Mouse (Mus musculus) gastrocnemius, adult 8-10 months (tissue): ENCODE data around the gene Ddr1. TPM values are rescaled to one million over a fixed set of nuclear protein-coding genes. Genes with fewer than 3 reads are reported as not detected.

Experiments
- DNase-seq, 2 experiments: peaks; one replicate each; pipeline ENCODE4 v3.0.0; 2022; ENCODE audit warnings: low spot score in 2 of 2
- total RNA-seq, 4 experiments: library from RNA; stranded (reverse); gene quantifications; 2 replicates each; pipeline ENCODE4 v1.2.4; 2022

The Ddr1 gene
- total RNA-seq, 4 experiments from 2014 or later, result 13.7 to 20.0 (median 15.9) TPM

DNA sequence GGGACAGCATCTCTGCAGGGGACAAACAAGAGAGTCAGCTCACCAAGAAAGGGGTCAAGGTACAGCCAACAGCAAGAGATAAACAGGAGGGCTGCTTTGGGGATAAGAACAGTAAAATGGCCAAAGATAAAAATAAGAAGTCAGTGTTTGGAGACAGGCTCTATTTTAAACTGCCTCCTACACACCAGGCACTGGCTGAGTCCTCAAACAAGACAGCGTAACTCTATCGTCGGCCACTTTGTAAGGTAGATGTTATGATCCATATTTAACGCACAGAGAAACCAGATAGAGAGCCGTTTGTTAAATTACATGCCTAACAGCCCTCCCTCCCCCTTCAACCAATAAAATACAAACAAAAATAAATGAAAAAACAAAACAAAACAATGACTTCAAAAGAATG lies 10.5 kb downstream of the Ddr1 start:
- no peak for DNase-seq

DNA sequence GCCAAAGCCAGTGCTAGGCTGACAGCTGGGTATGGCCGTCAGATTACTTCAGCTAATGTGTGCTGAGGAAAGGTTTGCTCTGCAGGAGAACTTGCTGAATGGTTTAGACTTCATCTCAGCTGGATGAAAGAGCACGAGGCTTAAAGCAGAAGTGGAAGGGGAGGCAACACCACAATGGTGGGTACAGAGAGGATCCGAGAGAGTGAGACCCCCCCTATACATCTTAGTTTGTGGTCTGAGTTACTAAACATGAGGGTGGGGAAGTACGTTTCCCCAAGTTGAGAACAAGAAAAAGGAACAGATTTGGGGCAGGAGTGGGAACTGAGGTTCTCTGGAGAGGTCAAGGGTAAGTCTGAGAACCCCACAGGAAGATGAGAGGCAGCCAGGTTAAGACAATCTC lies 12.1 kb downstream of the Ddr1 start:
- DNase-seq, result no peak

DNA sequence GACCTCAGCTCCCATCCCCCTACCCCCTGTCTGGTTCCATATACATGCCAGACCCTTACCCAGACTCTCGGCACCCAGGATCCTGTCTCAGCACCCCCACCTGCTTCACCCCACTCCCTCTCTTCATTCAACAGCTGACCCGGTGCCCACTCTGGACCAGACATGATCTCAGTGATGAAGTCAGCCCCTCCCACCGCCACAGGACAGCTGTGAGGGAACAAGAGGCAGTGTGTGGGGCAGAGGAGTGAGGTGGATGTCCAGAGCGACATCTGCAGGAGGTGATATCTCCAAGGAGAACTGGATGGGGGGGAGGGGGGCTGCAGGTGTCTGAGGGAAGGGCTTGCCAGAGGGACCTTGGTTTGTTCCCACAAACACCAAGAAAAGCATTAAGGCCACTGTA lies 12.6 kb downstream of the Ddr1 start:
- no peak for DNase-seq

DNA sequence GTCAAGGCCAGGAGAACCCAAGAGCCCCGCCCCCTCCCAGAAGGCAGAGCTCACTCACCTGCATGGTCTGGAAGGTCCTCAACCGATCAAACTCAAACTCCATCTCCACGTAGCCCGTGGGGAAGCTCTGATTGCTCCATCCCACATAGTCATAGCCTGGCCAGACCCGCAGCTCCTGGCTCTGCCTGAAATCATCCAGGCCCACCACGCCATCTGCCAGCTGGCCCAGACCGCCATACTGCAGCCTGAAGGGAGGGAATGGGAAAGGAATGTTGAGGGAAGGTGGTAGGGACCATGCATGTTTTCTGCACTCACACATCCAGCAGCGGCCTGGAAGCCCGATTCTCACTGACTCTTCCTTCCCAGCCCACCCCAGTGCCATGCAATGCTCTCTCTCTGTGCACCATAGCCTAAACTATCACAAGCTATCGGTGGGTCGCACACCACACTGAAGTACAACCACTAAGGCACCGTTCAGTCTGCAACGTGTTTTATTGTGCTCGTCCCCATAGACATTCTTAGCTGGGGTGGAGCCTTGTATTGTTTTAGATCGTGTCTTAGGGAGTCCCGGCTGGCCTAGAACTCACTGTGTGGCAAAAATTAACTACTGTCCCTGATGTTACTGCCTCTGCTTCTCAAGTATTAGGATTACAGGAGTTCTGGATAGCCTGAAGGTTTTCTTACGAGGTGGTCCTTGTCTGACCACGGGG lies 14.3 kb downstream of the Ddr1 start:
- DNase-seq, result no peak

DNA sequence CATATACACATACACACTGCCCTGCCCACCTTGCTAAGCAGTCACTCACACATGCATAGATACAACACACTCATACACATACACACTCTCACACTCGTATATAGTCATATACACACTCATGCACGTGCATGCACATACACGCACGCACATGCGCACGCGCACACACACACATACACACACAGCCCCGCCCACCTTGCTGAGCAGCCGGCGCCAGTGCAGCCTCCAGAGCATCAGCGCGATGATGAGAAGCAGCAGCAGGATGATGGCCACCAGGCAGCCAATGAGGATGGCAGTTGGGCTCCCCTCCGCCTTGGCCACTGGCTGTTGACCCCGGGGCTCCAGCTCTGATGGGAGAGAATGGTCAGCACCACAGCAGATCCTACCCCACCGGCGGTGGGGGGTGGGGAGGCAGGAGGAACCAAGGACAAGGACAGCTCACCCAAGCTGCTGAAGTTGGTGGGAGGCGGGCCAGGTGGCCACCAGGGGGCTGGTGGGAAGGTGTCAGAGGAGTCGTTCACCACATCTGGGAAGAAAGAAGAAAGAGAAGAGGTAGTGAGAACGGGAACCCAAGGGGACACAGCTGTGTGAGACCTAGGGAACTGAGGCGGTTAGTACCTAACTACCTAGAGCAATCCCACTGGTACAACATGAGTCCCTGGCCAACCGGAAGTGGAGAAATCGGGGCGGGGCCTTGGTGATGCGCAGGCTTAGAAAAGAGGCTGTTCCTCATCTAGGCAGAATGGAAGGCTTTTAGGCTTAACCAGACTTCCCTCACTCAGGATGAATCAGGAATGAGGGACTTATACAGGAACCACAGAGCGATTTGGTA lies 15.9 kb downstream of the Ddr1 start:
- no peak for DNase-seq

DNA sequence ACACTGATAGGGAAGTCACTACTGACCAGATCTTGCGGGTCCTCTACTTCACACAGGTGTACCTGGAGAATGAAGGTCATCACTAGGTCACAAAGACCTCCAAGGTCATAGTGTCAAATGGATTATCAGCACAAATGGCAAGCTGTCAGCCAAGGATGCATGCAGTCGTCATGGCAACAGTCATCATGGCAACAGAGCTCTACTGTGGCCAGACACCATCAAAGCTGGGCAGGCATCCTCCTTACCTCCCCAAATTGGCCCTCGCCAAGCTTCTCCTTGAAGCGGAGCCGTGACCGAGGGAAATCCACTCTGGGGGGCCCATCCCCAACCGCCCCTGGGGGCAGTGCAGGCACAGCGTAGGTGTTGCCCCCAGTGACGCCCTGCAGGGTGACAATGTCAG lies 19.4 kb downstream of the Ddr1 start:
- no peak for DNase-seq

DNA sequence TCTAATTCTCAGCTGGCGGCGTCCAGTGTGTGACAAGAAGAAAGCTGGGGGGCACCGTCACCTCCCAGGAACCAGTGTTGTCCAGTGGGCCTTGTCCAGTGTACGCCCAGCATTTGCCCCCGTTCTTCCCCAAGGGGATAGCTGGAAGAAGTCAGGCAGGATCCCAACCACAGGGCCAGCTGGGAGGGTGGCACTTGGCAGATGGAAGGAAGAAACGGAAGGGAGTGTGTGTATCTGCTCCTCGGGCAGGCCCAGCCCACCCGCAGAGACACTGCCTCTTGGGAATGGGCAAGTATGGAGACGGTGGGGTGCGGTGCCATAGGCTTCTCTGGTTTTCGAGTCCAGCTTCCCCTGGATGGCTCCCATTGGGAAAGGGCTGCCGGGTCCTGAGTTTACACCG lies 22.4 kb downstream of the Ddr1 start:
- no peak for DNase-seq

DNA sequence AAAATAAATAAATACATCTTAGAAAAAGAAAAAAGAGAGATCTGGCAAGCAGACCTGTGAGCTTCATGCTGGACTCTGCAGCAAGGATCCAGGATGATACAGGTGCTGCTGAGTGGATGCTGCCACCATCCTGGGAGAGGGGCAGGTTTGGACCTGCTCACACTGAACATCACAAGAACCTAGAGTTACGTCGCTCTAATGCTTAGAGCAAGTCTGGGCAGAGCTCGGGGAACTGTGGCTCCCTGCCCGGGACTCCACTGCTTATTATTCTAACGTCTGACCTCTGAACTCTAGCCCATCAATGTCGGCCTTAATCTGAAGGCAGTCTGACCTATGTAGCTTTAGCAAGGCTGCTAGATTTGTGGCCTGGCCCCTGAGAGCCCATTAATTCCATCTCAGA lies 23.8 kb downstream of the Ddr1 start:
- DNase-seq, result no peak

DNA sequence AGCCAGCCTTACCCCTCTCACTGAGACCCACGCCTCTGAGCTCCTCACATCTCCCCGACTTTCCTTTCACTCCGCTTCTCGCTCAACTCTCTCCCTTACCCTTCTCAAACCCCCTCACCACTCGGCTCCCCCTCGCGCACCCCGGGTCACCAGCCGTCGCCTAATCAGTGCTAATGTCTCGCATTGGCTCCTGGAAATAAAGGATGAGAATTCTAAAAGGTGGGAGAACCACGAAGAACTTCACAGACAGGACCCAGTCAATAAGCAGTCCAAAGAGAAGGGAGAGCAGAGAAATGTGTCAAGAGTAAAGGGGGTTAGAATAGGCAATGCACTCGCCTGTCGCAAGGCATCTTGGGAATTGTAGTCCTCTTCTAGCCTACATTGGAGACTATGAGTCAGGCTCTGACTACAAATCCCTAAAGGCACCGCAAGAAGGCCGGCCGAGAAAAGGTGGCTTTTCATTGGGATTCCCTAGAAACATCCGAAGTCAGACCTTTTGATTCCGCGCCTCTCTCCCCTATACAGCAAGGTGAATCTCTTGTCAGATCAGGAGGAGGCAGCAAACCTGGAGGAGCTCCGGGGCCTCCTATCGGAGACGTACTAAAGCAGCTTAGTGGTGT lies 30.9 kb downstream of the Ddr1 start, which contains the start of gene Gtf2h4:
Gene Gtf2h4, minus strand, starts transcription at position 324 of the 620 bp plus-strand sequence.
- DNase-seq, result peak; percentile 81 to 86

DNA sequence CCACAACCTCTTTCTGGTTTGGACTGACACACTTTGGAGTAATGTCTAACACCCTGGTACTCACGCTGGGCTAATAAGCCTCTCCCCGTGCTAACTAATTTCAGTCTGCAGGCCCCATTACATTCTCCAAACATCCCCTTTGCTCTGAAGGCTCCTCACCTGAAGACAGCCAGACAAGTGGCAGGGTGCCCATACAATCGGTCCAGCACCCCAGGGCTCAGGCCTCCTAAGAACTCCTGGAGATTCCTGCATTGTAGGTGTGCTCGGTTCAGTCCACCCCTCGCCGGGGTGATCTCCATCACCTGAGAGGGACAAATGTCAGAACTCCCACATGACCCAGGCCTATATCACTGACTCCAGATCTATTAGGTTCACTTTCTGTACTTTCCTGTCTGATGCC lies 31.9 kb downstream of the Ddr1 start:
- DNase-seq, result no peak

DNA sequence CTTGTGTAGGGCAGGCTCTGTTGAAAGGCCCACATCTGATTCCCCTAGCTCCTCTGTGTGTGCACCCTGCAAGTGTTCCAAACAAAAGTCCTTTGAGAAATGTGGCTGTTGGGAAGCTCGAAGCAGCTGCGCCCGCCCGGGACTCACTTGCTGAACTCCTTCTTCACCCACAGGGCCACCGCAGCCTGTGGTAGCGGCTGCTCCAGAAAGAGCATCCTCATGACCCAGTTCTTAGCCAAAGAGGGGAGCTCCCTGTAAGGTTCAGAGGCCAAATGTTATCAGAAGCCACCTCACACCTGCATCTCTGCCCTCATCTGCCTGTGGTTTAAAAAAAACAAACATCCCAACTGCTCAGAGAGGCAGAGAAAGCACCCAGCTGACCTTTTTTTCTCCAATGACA lies 32.6 kb downstream of the Ddr1 start:
- no peak for DNase-seq

DNA sequence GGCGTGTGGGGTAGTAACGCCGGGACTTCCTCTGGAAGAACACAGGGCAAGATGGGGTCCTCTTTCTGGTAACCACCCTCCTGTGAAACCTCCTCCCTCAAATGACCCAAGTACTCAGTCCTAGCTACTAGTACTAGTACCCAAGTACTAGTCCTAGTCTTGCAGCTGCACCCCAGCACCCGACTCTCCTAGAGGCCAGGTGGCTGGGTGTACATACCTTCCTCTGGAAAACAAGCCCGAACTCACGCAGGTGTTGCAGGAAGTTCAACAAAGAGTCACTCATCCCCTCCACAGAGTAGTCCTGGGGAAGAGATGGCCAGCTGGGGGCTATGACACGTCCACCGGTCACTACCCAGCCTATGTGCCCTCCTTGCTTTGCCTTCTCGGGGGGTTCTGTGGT lies 34.7 kb downstream of the Ddr1 start:
- DNase-seq, result no peak

DNA sequence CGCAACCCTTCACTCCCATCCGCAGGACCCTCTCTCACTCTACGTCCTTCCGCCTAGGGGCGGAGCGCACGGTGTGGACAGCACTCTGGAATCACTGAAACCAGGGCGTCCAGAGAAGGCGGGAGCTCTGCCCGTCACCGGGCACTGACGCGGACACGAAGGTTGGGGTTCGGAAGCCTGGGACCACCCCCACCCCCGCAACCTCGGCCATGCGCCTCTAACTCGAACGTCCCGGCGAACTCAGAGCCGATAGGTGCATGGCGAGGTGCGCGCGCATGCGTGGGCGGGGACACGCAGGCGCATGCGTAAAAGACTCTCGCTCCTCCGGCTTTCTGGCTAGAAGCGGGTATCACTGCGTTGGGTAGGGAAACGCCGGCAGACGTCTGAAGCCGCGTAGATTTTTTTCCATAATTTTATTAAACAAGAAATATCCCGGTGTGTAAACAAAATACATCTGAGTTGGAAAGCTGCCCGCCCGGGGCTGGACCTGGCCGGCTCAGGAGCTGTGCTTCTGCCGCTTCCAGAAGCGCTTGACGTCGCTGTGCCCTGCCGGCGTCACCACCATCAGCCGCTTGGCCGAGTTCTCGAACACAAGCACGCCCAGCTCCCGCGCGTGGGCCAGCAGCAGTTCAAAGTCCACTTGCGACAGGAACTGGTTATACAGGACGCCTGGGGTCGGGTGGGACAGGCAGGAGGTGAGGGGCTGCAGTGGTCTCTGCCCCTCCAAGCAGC lies 36.9 kb downstream of the Ddr1 start, which contains the start of gene Vars2:
Gene Vars2, minus strand, starts transcription at position 259 of the 732 bp plus-strand sequence.
- peak; percentile 97 for DNase-seq

DNA sequence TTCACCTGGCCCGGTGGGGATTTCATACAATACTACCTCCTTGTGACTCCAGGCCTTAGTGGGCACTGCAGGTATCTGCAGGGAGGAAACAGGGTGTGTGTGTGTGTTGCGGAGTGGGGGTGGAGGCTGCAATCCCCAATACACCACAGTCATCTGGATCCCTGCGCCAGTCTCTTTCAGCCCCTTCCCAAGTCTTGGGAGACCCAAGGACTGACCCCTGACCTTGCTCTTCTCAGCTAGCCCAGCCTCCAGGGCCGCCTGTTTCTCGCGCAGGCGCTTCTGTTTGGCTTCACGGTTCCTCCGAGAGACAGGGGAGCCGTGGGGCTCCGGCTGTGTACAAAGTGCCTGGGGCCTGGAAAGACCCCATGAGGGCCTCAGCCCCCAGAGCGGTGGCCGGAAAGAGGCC lies 37.6 kb downstream of the Ddr1 start:
- no peak for DNase-seq

DNA sequence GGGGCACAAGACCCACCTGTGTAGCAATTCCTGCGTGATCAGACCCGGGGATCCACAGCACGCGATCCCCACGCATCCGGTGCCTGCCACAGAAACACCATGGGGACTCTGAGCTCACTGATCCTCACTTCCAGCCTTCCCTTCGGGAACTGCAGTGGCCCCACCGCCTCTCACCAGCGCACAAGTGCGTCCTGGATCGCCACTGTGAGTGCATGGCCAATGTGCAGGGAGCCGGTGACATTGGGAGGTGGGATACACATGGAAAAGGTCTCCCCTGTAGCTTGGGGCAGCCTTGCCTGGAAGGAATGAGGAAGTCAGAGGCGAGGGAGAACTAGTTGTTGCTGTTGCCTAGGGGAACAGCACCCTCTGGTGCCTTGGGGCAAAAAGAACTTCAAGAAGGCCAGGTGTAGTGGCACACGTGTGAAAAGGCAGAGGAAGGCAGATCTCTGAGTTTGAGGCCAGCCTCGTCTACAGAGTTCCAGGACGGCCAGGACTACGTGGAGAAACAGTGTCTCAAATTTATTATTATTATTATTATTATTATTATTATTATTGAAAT lies 38.4 kb downstream of the Ddr1 start:
- DNase-seq, result no peak

DNA sequence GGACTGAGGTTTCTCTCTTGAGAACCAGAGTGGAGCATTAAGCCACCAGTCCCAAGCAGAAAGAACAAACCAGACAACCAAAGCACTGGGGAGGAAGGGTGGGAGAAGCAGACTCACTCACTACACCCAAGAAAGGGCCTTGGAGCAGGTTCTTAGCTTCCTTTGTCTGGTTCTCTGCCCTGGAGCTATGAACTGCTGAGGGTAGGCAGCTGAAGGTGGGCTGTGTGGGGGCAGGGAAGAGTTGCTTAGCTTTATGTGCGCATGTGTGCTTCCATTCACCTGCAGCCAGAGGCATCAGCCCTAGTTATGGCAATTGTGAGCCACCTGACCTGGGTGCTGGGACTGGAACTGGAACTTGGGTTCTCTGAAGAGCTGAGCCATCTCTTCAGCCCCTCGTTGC lies 51.3 kb downstream of the Ddr1 start:
- no peak for DNase-seq

DNA sequence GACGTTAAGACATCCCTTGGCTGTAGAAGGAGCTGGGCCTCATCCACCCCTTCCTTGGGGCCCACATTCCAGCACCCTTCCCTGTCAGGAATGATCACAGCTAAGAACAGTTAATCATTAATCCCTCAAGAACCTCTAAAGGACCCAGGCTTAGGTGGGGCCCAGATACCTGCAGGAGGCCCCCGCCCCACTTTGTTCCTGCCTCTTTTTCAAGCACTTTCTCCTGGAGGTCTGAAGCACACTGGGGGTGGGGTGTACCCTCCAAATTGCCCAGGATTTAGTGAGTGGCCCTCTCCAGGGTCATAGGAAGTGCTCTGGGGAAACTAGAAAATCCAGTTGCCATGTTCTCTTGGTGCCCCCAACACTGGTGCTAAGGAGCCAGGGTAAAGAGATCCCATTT lies 55.0 kb downstream of the Ddr1 start:
- no peak for DNase-seq

DNA sequence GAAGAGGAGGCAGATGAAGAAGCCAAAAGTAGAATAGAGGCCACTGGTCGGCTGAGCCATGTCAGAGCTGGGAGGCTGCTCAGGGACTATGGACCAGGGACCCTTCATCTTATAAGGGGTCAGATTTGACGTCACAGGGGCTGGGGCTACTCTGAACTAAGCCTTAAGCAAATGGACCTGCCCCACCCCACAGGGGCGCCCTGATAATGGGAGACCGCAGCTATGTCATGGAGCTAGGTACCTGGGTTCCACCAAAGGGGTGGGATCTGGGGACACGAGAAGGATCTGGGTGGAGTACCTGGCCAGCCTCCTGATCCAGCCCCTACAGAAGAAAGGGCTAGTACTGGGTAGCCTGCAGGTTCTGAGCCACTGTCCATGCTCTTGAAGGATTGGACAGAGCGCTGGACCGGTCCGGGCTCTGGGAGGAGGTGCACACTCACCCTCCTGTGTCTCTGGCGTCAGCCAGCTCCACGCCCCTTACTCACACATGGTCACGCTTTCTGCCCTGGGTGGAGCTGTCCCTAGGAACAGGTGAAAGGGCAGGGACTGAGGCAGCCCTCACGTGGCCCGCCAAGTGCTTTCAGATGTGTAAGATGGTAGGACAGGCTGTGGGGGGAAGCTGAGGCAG lies 60.7 kb downstream of the Ddr1 start, which contains the start of gene Mucl3:
Gene Mucl3, minus strand, starts transcription at position 87 of the 628 bp plus-strand sequence.
- no peak for DNase-seq

DNA sequence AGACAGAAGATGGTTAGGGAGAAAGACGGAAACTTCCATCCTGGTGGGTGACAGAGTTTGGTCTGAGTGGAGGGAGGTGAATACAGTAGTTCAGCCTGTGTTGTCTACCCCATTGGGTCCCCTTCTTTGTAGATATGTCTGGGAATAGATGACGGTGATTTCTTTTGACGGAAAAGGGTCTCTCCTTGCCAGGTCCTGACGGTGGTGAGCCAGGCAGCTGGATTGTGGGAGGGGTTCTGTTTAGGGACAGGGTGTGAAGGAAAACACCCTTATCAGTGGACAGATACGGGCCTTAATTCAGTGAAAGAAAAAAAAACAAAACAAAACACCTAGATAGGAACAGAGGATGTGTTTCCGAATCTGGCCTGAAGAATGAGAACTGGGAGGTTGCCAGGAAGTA lies 65.1 kb downstream of the Ddr1 start:
- no peak for DNase-seq

DNA sequence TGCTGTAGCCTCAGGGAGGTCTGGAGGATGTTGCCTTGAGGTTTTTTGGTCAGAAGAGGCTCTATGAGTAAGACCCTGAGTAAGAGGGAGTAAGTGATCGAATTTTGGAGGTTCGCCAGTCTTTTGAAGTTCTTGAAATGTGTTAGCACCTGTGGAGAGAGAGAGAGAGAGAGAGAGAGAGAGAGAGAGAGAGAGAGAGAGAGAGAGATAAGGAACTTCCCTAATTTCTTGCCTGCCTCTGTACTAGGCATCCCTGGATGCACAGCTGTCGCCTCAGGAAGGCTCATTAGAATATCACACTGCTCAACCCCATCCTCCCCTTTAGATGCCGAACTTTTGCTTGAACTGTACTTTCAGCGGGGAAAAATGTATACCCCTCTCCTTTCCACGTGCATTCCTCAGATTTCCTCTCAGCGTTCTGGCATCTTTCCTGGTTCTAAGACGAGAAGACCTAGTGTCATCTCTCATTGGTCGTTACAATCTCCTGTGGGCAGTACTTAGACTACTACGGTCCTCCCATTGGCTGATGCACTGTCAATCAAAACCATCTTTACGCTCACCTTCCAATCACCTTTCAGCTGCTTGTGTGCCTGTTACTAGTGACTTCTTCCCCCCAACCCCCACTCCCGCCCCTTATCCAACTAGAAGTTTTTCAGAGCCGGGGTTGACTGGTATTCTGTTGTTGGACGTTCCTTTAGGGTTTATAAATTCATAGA lies 65.8 kb downstream of the Ddr1 start:
- DNase-seq, result peak in 1 of 2 experiments; percentile 45
